Mouse (Mus musculus) CH12.LX (cell line): ENCODE data around the gene Sema6d. TPM values are rescaled to one million over a fixed set of nuclear protein-coding genes. Genes with fewer than 3 reads are reported as not detected.

Experiments
- DNase-seq: peaks from one replicate; pipeline ENCODE4 v3.0.0-alpha.2; 2013; ENCODE audit errors: extremely low read depth
- H3K27ac ChIP-seq: 2 replicates; pipeline ENCODE4 v1.5.1; 2012; ENCODE audit warnings: low read depth, mild to moderate bottlenecking, control low read depth, moderate library complexity; ENCODE audit not compliant: insufficient read depth
- H3K27me3 ChIP-seq: replicated peaks from 2 replicates; pipeline ENCODE3; 2012; ENCODE audit warnings: inconsistent platforms
- H3K36me3 ChIP-seq, 2 experiments: replicated peaks in 1 of 2; 2 replicates each; pipeline versions ENCODE3 to v1.6.1; 2012; ENCODE audit warnings: inconsistent platforms in 1 of 2, low read length in 1 of 2, mild to moderate bottlenecking in 1 of 2, mixed read lengths in 1 of 2, moderate library complexity in 1 of 2; ENCODE audit not compliant: control insufficient read depth in 1 of 2, insufficient read depth in 1 of 2
- H3K4me1 ChIP-seq, 2 experiments: 2 replicates each; pipeline ENCODE4 v1.6.1; 2012; ENCODE audit warnings: inconsistent platforms in 1 of 2, moderate library complexity in 1 of 2; ENCODE audit not compliant: insufficient read depth in 2 of 2, control insufficient read depth in 1 of 2
- H3K4me2 ChIP-seq: 2 replicates; pipeline ENCODE4 v1.6.1; 2012; ENCODE audit warnings: low read depth, mild to moderate bottlenecking, control low read depth; ENCODE audit not compliant: poor library complexity, insufficient read depth, severe bottlenecking
- H3K4me3 ChIP-seq, 3 experiments: fragments of 150-350 bp in 1 of 3; sonication (generic) in 1 of 3; replicated peaks in 1 of 3; 2 replicates each; pipeline versions ENCODE3 to v1.5.1; 2011 to 2012; ENCODE audit warnings: low read depth in 2 of 3, low read length in 2 of 3, mild to moderate bottlenecking in 2 of 3, moderate library complexity in 2 of 3, control low read depth in 1 of 3, improper control_type of control experiment in 1 of 3, inconsistent platforms in 1 of 3, mixed read lengths in 1 of 3; ENCODE audit not compliant: poor library complexity in 1 of 3
- H3K79me2 ChIP-seq: replicated peaks from 2 replicates; pipeline ENCODE4 v1.6.1; 2012; ENCODE audit warnings: mild to moderate bottlenecking, moderate library complexity; ENCODE audit not compliant: control insufficient read depth, poor library complexity, insufficient read depth, severe bottlenecking; ENCODE audit errors: extremely low read depth
- H3K9ac ChIP-seq: 2 replicates; pipeline ENCODE4 v1.6.1; 2012; ENCODE audit warnings: low read depth, mild to moderate bottlenecking, control low read depth, moderate library complexity; ENCODE audit not compliant: insufficient read depth
- H3K9me3 ChIP-seq: replicated peaks from 2 replicates; pipeline ENCODE3; 2012; ENCODE audit warnings: low read length, inconsistent platforms, mixed read lengths
- BHLHE40 ChIP-seq: IDR thresholded peaks from 2 replicates; pipeline ENCODE4 v1.6.1; 2011; ENCODE audit warnings: mild to moderate bottlenecking, low read depth, low read length, improper control_type of control experiment
- CHD1 ChIP-seq: IDR thresholded peaks from 2 replicates; pipeline ENCODE4 v1.6.1; 2012; ENCODE audit warnings: low read depth, low read length, improper control_type of control experiment, inconsistent platforms
- CTCF ChIP-seq, 2 experiments: IDR thresholded peaks in 1 of 2; conservative IDR thresholded peaks in 1 of 2; 2 replicates each; pipeline ENCODE4 v1.5.1; 2011 to 2012; ENCODE audit warnings: low read depth in 2 of 2, low read length in 2 of 2, improper control_type of control experiment in 1 of 2, inconsistent platforms in 1 of 2, mild to moderate bottlenecking in 1 of 2, moderate library complexity in 1 of 2
- E2F4 ChIP-seq: IDR thresholded peaks from 2 replicates; pipeline ENCODE4 v1.6.1; 2011; ENCODE audit warnings: low read depth, low read length, improper control_type of control experiment; ENCODE audit not compliant: insufficient replicate concordance
- ELF1 ChIP-seq: IDR thresholded peaks from 2 replicates; pipeline ENCODE4 v1.6.1; 2014; ENCODE audit warnings: low read depth, mild to moderate bottlenecking, inconsistent platforms, low read length, improper control_type of control experiment
- EP300 ChIP-seq: IDR thresholded peaks from 2 replicates; pipeline ENCODE4 v1.6.1; 2011; ENCODE audit warnings: low read length, improper control_type of control experiment
- GABPA ChIP-seq: IDR thresholded peaks from 2 replicates; pipeline ENCODE4 v1.6.1; 2012; ENCODE audit warnings: low read depth, low read length, improper control_type of control experiment, inconsistent platforms; ENCODE audit not compliant: insufficient replicate concordance
- HCFC1 ChIP-seq: IDR thresholded peaks from 2 replicates; pipeline ENCODE4 v1.6.1; 2012; ENCODE audit warnings: low read depth, mild to moderate bottlenecking, inconsistent platforms, low read length, improper control_type of control experiment
- IRF4 ChIP-seq: IDR thresholded peaks from 2 replicates; pipeline ENCODE4 v1.6.1; 2014; ENCODE audit warnings: low read depth, mild to moderate bottlenecking, inconsistent platforms, low read length, improper control_type of control experiment
- JUND ChIP-seq: conservative IDR thresholded peaks from 2 replicates; pipeline ENCODE4 v1.6.1; 2011; ENCODE audit warnings: low read depth, low read length, improper control_type of control experiment
- MAFK ChIP-seq: IDR thresholded peaks from 2 replicates; pipeline ENCODE4 v1.6.1; 2011; ENCODE audit warnings: low read length, improper control_type of control experiment; ENCODE audit not compliant: insufficient replicate concordance
- MAX ChIP-seq: IDR thresholded peaks from 2 replicates; pipeline ENCODE4 v1.6.1; 2011; ENCODE audit warnings: low read length, improper control_type of control experiment
- MYC ChIP-seq: IDR thresholded peaks from 2 replicates; pipeline ENCODE4 v1.6.1; 2011; ENCODE audit warnings: low read depth, mild to moderate bottlenecking, improper control_type of control experiment, low read length
- NRF1 ChIP-seq: IDR thresholded peaks from 2 replicates; pipeline ENCODE4 v1.6.1; 2014; ENCODE audit warnings: low read depth, mild to moderate bottlenecking, inconsistent platforms, low read length, improper control_type of control experiment, moderate library complexity
- POLR2A ChIP-seq: IDR thresholded peaks from 2 replicates; pipeline ENCODE4 v1.6.1; 2011; ENCODE audit warnings: low read depth, mild to moderate bottlenecking, improper control_type of control experiment, low read length
- RAD21 ChIP-seq: IDR thresholded peaks from 2 replicates; pipeline ENCODE4 v1.6.1; 2011; ENCODE audit warnings: low read depth, mild to moderate bottlenecking, low read length, improper control_type of control experiment, moderate library complexity
- RCOR1 ChIP-seq: conservative IDR thresholded peaks from 2 replicates; pipeline ENCODE4 v1.6.1; 2012; ENCODE audit warnings: low read depth, mild to moderate bottlenecking, inconsistent platforms, low read length, improper control_type of control experiment
- SMC3 ChIP-seq: IDR thresholded peaks from 2 replicates; pipeline ENCODE4 v1.6.1; 2011; ENCODE audit warnings: low read depth, low read length, improper control_type of control experiment
- TBP ChIP-seq: conservative IDR thresholded peaks from 2 replicates; pipeline ENCODE4 v1.6.1; 2011; ENCODE audit warnings: low read depth, low read length, improper control_type of control experiment
- UBTF ChIP-seq: IDR thresholded peaks from 2 replicates; pipeline ENCODE4 v1.6.1; 2012; ENCODE audit warnings: low read depth, mild to moderate bottlenecking, inconsistent platforms, low read length, improper control_type of control experiment, moderate library complexity
- USF1 ChIP-seq: IDR thresholded peaks from 2 replicates; pipeline ENCODE4 v1.6.1; 2014; ENCODE audit warnings: low read depth, mild to moderate bottlenecking, inconsistent platforms, low read length, improper control_type of control experiment
- USF2 ChIP-seq: conservative IDR thresholded peaks from 2 replicates; pipeline ENCODE4 v1.6.1; 2011; ENCODE audit warnings: low read depth, low read length, improper control_type of control experiment
- ZKSCAN1 ChIP-seq: IDR thresholded peaks from 2 replicates; pipeline ENCODE4 v1.6.1; 2012; ENCODE audit warnings: low read depth, inconsistent platforms, low read length, improper control_type of control experiment, borderline replicate concordance
- ZNF384 ChIP-seq: IDR thresholded peaks from 2 replicates; pipeline ENCODE4 v1.6.1; 2012; ENCODE audit warnings: low read depth, low read length, improper control_type of control experiment, inconsistent platforms
- dilution Hi-C: fragments of 300-500 bp; cut with MboI; formaldehyde crosslinking; loops from 2 replicates; pipeline ENCODE4 v1.14.3; 2020; ENCODE audit warnings: low sequenced_read_pairs; ENCODE audit not compliant: extremely low pct_unique_long_range_greater_than_20kb, extremely low pct_ligation_motif_present
- in situ Hi-C: fragments of 300-500 bp; cut with MboI; formaldehyde crosslinking; loops from 3 replicates; pipeline ENCODE4 v1.14.3; 2019; ENCODE audit warnings: low sequenced_read_pairs, low pct_ligation_motif_present, low pct_unique_long_range_greater_than_20kb, mixed read lengths
- polyA plus RNA-seq: library from polyadenylated mRNA; unstranded; fragments of >175 nt; gene quantifications from 2 replicates; pipeline ENCODE4 v1.2.1, GENCODE M21; 2012; ENCODE audit warnings: low read depth; ENCODE audit not compliant: insufficient read length
- total RNA-seq, 2 experiments: library from RNA; depleted of rRNA; stranded (reverse); fragments of 300-350 nt in 1 of 2; fragments of >200 nt in 1 of 2; gene quantifications; 2 replicates each; pipeline ENCODE4 v1.2.3; 2012 to 2014

Gene Sema6d
- total and polyA plus RNA-seq, 3 experiments, result not detected

DNA sequence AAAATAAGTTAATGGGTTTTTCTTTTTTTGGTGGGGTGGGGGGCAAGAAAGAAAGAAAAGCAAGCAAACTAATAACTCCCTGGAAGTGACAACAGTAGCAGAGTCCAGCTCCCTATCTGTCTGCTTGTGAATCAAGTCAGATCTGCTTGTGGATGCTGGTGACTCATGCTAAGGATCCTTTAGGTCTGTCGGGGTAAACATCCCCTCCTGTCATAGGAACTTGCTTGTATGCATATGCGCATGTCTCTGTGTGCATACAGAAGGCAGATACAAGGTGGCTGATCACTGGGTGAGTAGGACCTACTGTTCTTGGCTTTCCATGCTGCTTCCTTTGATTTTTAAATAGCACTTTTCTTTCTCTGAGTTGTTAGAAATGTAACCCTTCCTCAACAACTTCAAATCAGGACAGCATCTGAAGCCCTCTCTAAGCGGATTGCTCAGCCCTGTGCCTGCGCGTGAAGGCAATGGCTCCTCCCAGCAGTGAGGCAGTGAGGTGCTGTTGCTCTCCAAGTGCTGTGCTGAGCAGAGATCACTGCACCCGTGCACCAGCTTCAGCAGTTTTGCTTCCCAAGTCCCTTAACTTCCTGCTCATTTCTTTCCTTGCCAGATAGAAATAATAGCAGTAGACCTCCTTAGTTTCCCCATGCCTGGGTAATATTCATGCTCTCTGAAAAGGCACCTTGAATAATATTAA lies 550.9 kb downstream of the Sema6d start:
- dilution Hi-C loops (no loop called here), in situ Hi-C loops (no loop called here)
- Histone ChIP-seq H3K79me2 (no peaks in the 10 kb centered on the region), H3K4me3 (no peak overlapping the region), H3K9ac (no peak overlapping the region), H3K36me3 (no peaks in the 10 kb centered on the region), H3K4me2 (no peak overlapping the region), H3K4me1 (no peaks in the 10 kb centered on the region), H3K27ac (no peak overlapping the region), H3K9me3 (peaks cover 90% of the 10 kb centered on the region), H3K27me3 (no peaks in the 10 kb centered on the region)
- no peak for DNase-seq
- TF ChIP-seq IRF4, result no peak
- no peak for TF ChIP-seq EP300
- TF ChIP-seq POLR2A, result no peak
- TF ChIP-seq MAFK, result no peak
- no peak for TF ChIP-seq SMC3
- TF ChIP-seq ELF1, result no peak
- no peak for TF ChIP-seq GABPA
- no peak for TF ChIP-seq MAX
- no peak for TF ChIP-seq MYC
- no peak for TF ChIP-seq USF2
- no peak for TF ChIP-seq ZNF384
- TF ChIP-seq CHD1, result no peak
- no peak for TF ChIP-seq ZKSCAN1
- no peak for TF ChIP-seq BHLHE40
- TF ChIP-seq HCFC1, result no peak
- no peak for TF ChIP-seq USF1
- no peak for TF ChIP-seq UBTF
- no peak for TF ChIP-seq NRF1
- no peak for TF ChIP-seq RCOR1
- TF ChIP-seq JUND, result no peak

DNA sequence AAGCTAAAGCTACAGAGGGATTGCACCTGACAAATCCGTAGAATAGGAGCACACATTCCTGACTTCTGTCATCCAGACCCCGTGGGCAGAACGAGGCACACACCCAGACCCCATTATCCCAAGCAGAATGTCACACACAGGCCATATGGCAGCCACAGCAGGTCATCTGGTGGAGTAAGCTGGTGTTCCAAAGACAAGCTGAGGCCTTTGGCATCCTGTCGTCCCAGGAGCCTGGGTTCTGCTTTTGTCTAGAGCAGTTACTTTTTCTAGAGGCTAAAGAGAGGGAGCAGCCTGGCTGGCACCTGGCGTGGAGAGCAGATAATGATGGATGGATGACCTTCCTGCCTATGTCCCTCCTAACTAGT lies 551.4 kb downstream of the Sema6d start:
- no peak for DNase-seq
- H3K36me3 ChIP-seq, result no peaks in the 10 kb centered on the region
- H3K27me3 ChIP-seq, result no peaks in the 10 kb centered on the region
- dilution Hi-C loops, result no loop called here
- no peak overlapping the region for H3K27ac ChIP-seq
- no peaks in the 10 kb centered on the region for H3K79me2 ChIP-seq
- H3K4me2 ChIP-seq, result no peak overlapping the region
- TF ChIP-seq E2F4, result no peak
- TF ChIP-seq BHLHE40, result no peak
- TF ChIP-seq USF2, result no peak
- no peak for TF ChIP-seq CTCF (conservative IDR thresholded peaks at IDR 0.05 in 1 of 2, IDR thresholded peaks at IDR 0.05 in 1 of 2; ENCODE audit: low read depth in 2 of 2, low read length in 2 of 2)
- TF ChIP-seq SMC3, result no peak
- no peak for TF ChIP-seq MYC
- no peak for TF ChIP-seq NRF1
- no peak for TF ChIP-seq MAX
- no peak for TF ChIP-seq RAD21
- no peak for TF ChIP-seq TBP
- TF ChIP-seq, all 38 proteins: peak for 0
- in situ Hi-C loops, result no loop called here
- Histone ChIP-seq H3K9me3 (peaks cover 92% of the 10 kb centered on the region), H3K4me3 (no peak overlapping the region), H3K9ac (no peak overlapping the region), H3K4me1 (no peaks in the 10 kb centered on the region)
